8 mouse cellular contexts compared by ENCODE assay signal in genomic region chr3:57736419-57737095, GRCm38 (mm10). TPM values are rescaled to one million over a fixed set of nuclear protein-coding genes. Genes with fewer than 3 reads are reported as not detected.
DNase-seq lines count a peak whose midpoint lies in the region; ATAC-seq and TF ChIP-seq lines count a peak whose summit lies in the region.

No protein-coding gene starts in this region.

- DNase-seq in lung, embryonic 14.5 days = peak; percentile 59
- no peak for DNase-seq in lung, adult 18-20 months
- peak; percentile 15 for DNase-seq in hindbrain, embryonic 11.5 days (ENCODE audit: low spot score)
- DNase-seq in lung, postnatal 10 days = peak; percentile 4
- DNase-seq in stomach, postnatal 0 days (ENCODE audit: low spot score) = no peak
- no peak for DNase-seq in gastrocnemius, adult 8-10 months (ENCODE audit: low spot score in 2 of 2)
- no peak for DNase-seq in urinary bladder, postnatal 25 days (ENCODE audit: low spot score)

- under 1% methylated on average over 13 of the region's 13 CpGs for WGBS in lung, embryonic 14.5 days
- 3% methylated on average over 13 of the region's 13 CpGs for WGBS in hindbrain, embryonic 11.5 days
- under 1% methylated on average over 13 of the region's 13 CpGs for WGBS in stomach, postnatal 0 days

- H3K9ac ChIP-seq in lung, embryonic 14.5 days = peak overlapping the region; percentile 77
- H3K9ac ChIP-seq in hindbrain, embryonic 11.5 days (ENCODE audit: low read depth, low read length) = peak overlapping the region; percentile 81
- H3K9ac ChIP-seq in stomach, postnatal 0 days (ENCODE audit: low read length) = peak overlapping the region; percentile 76

- peak overlapping the region; percentile 80 for H3K4me3 ChIP-seq in lung, embryonic 14.5 days (ENCODE audit: low read depth, low read length)
- H3K4me3 ChIP-seq in brown adipose tissue, adult 24 weeks (ENCODE audit: insufficient read depth, low read depth, low read length) = peak overlapping the region; percentile 99
- peak overlapping the region; percentile 78 for H3K4me3 ChIP-seq in hindbrain, embryonic 11.5 days (ENCODE audit: low read depth, low read length)
- peak overlapping the region; percentile 86 for H3K4me3 ChIP-seq in stomach, postnatal 0 days (ENCODE audit: low read depth, low read length)

- no peaks in the 10 kb centered on the region for H3K27me3 ChIP-seq in lung, embryonic 14.5 days (ENCODE audit: insufficient read depth, low read length)
- no peaks in the 10 kb centered on the region for H3K27me3 ChIP-seq in hindbrain, embryonic 11.5 days (ENCODE audit: control insufficient read depth, insufficient read depth, low read length)
- no peaks in the 10 kb centered on the region for H3K27me3 ChIP-seq in stomach, postnatal 0 days (ENCODE audit: control insufficient read depth, insufficient read depth, low read length)

- no peaks in the 10 kb centered on the region for H3K36me3 ChIP-seq in lung, embryonic 14.5 days (ENCODE audit: insufficient read depth)
- no peaks in the 10 kb centered on the region for H3K36me3 ChIP-seq in hindbrain, embryonic 11.5 days (ENCODE audit: control insufficient read depth, insufficient read depth, low read length)
- no peaks in the 10 kb centered on the region for H3K36me3 ChIP-seq in stomach, postnatal 0 days (ENCODE audit: control insufficient read depth, insufficient read depth, low read length)

- no peak for TF ChIP-seq EP300 in stomach, postnatal 0 days (optimal IDR thresholded peaks at IDR 0.05)

- H3K4me2 ChIP-seq in lung, embryonic 14.5 days = peak overlapping the region; percentile 81
- peak overlapping the region; percentile 63 for H3K4me2 ChIP-seq in hindbrain, embryonic 11.5 days (replicated peaks; ENCODE audit: low read depth, low read length)
- H3K4me2 ChIP-seq in stomach, postnatal 0 days (replicated peaks; ENCODE audit: low read depth) = peak overlapping the region; percentile 68

- H3K4me1 ChIP-seq in lung, embryonic 14.5 days (ENCODE audit: insufficient read depth) = peaks cover 6% of the 10 kb centered on the region; the same call in 1 of the 2 replicates
- H3K4me1 ChIP-seq in brown adipose tissue, adult 24 weeks (ENCODE audit: control insufficient read depth, insufficient read depth, insufficient read length, low read length) = peaks cover 3% of the 10 kb centered on the region; the same call in 1 of the 2 replicates
- 0 out of 2 replicates have a peak, but pooled peaks cover 3% of the 10 kb centered on the region for H3K4me1 ChIP-seq in hindbrain, embryonic 11.5 days (replicated peaks; ENCODE audit: control insufficient read depth, insufficient read depth, low read length)
- H3K4me1 ChIP-seq in stomach, postnatal 0 days (replicated peaks; ENCODE audit: control insufficient read depth, insufficient read depth) = 0 out of 2 replicates have a peak, but pooled peaks cover 2% of the 10 kb centered on the region

- ATAC-seq in lung, embryonic 14.5 days (ENCODE audit: insufficient read depth) = no peak
- ATAC-seq in hindbrain, embryonic 11.5 days (ENCODE audit: low FRiP score) = no peak
- ATAC-seq in stomach, postnatal 0 days (ENCODE audit: low FRiP score, low TSS enrichment) = no peak

- TF ChIP-seq CTCF in lung, embryonic 14.5 days (IDR thresholded peaks at IDR 0.05; ENCODE audit: low read depth) = no peak
- no peak for TF ChIP-seq CTCF in stomach, postnatal 0 days (IDR thresholded peaks at IDR 0.05; ENCODE audit: low read depth)

- H3K27ac ChIP-seq in lung, embryonic 14.5 days (ENCODE audit: low read depth) = peak overlapping the region; percentile 95
- H3K27ac ChIP-seq in brown adipose tissue, adult 24 weeks (replicated peaks; ENCODE audit: low read depth, low read length) = peak overlapping the region; percentile 96
- peak overlapping the region; percentile 85 for H3K27ac ChIP-seq in hindbrain, embryonic 11.5 days (ENCODE audit: low read depth, low read length)
- peak overlapping the region; percentile 94 for H3K27ac ChIP-seq in stomach, postnatal 0 days (replicated peaks)

- no peaks in the 10 kb centered on the region for H3K9me3 ChIP-seq in lung, embryonic 14.5 days (ENCODE audit: low read depth, low read length)
- H3K9me3 ChIP-seq in hindbrain, embryonic 11.5 days (ENCODE audit: control insufficient read depth, low read length) = no peaks in the 10 kb centered on the region
- no peaks in the 10 kb centered on the region for H3K9me3 ChIP-seq in stomach, postnatal 0 days (ENCODE audit: control insufficient read depth, low read length)

RNA-seq across cellular contexts. Expression of gene Rnf13, which starts 0.7 kb away (rescaled TPM):
- 62.2 and 67.2 TPM in 2 replicates for polyA plus RNA-seq in lung, embryonic 14.5 days (2014; fragmentation: Nextera tagmentation; extraction: Ambion mirVana)
- polyA plus RNA-seq in brown adipose tissue, adult 24 weeks (2012; ENCODE audit: insufficient read depth, insufficient read length, missing spikeins) = 79.4 and 115 TPM in 2 replicates
- 58.3 and 63.4 TPM in 2 replicates for polyA plus RNA-seq in hindbrain, embryonic 11.5 days (2014; fragmentation: Nextera tagmentation; extraction: Ambion mirVana)
- 78.8 and 84.3 TPM in 2 replicates for polyA plus RNA-seq in stomach, postnatal 0 days (2015; fragmentation: Nextera tagmentation; extraction: Ambion mirVana)
- 10 to 100 TPM; 36.2 to 41.5 (median 37.8) TPM for total RNA-seq in gastrocnemius, adult 8-10 months (2022)

RNA-seq across cellular contexts. Expression of gene Ankub1, which starts 44.0 kb away (rescaled TPM):
- polyA plus RNA-seq in lung, embryonic 14.5 days (2014; fragmentation: Nextera tagmentation; extraction: Ambion mirVana) = not detected in 2 replicates
- polyA plus RNA-seq in brown adipose tissue, adult 24 weeks (2012; ENCODE audit: insufficient read depth, insufficient read length, missing spikeins) = not detected in 2 replicates
- 0.08 and 0.20 TPM in 2 replicates for polyA plus RNA-seq in hindbrain, embryonic 11.5 days (2014; fragmentation: Nextera tagmentation; extraction: Ambion mirVana)
- 0.08 TPM in 1 of 2 replicates, not detected in the other for polyA plus RNA-seq in stomach, postnatal 0 days (2015; fragmentation: Nextera tagmentation; extraction: Ambion mirVana)
- total RNA-seq in gastrocnemius, adult 8-10 months (2022) = not detected

Comparison
In these comparisons a context has a peak if more than half of its experiments do, and no peak if none do; other contexts are left out.
1. DNase-seq: peak in lung, embryonic 14.5 days (single experiment), hindbrain, embryonic 11.5 days (single experiment) and lung, postnatal 10 days (single experiment); none in lung, adult 18-20 months (0 of 2), stomach, postnatal 0 days (single experiment), gastrocnemius, adult 8-10 months (0 of 2) and urinary bladder, postnatal 25 days (single experiment).
2. Peak in every context shown above with its lines, with median percentiles within 50 percentile points of each other: H3K27ac ChIP-seq, H3K4me2 ChIP-seq, H3K4me3 ChIP-seq and H3K9ac ChIP-seq.